Mouse (Mus musculus) thymus, adult 2 months (tissue): ENCODE data around the gene Gm11985.

Experiments
- CTCF ChIP-seq: fragments of 200-500 bp; IDR thresholded peaks from 2 replicates; pipeline ENCODE4 v1.5.1; 2012; ENCODE audit warnings: mild to moderate bottlenecking, control low read depth, low read length, moderate library complexity, borderline replicate concordance; ENCODE audit not compliant: control insufficient read depth, poor library complexity, insufficient read depth; ENCODE audit errors: extremely low read depth
- POLR2A ChIP-seq: fragments of 200-500 bp; IDR thresholded peaks from 2 replicates; pipeline ENCODE4 v1.6.1; 2012; ENCODE audit warnings: mild to moderate bottlenecking, low read length, control low read depth, moderate library complexity; ENCODE audit not compliant: control insufficient read depth, poor library complexity, insufficient read depth; ENCODE audit errors: extremely low read depth

DNA sequence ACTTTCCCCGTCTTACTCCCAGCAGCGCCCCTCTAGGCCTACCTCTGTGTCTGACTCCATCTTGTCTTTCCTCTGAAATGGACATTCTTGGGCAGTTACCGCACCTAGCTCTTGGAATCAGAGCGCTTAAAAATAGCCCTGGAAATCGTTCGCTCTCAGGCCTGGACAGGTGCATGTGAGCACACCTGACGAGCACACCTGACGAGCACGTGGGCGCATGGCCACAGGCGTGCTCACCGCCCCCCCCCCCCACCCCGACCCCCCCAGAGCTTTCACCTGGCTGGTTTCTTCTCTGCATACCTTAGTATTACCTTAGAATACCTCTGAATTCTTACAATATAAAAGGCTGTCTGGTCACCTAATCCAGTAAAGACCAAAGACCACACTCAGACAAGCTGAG lies at the start of gene Gm11985:
- TF ChIP-seq CTCF, result no peak
- TF ChIP-seq POLR2A, result no peak
